Mouse (Mus musculus): Measurements from ENCODE around the gene Notch1. TPM values are rescaled to one million over a fixed set of nuclear protein-coding genes. Genes with fewer than 3 reads are reported as not detected.

Gene Notch1
- polyA plus RNA-seq, 1 experiment from 2014 or later, result 14.1 TPM

GRCm38 (mm10) chr2:26424541-26424940, 91.9 kb downstream of the Notch1 start:
- no peak overlapping the region for H3K9ac ChIP-seq (ENCODE audit: low read length)
- no peaks in the 10 kb centered on the region for H3K4me1 ChIP-seq (ENCODE audit: control insufficient read depth, insufficient read depth, low read length)
- H3K27ac ChIP-seq (ENCODE audit: low read length), result no peak overlapping the region
- 92% methylated on average over 2 of the region's 2 CpGs for WGBS
- ATAC-seq (ENCODE audit: insufficient read depth, low FRiP score), result no peak
- no peaks in the 10 kb centered on the region for H3K27me3 ChIP-seq (ENCODE audit: control insufficient read depth, insufficient read depth, low read length)
- no peaks in the 10 kb centered on the region for H3K9me3 ChIP-seq (replicated peaks; ENCODE audit: control insufficient read depth, low read length)
- no peak overlapping the region for H3K4me2 ChIP-seq (ENCODE audit: low read depth, low read length)
- H3K36me3 ChIP-seq (ENCODE audit: control insufficient read depth, insufficient read depth, low read length), result peaks cover 49% of the 10 kb centered on the region
- H3K4me3 ChIP-seq (replicated peaks; ENCODE audit: low read length), result no peak overlapping the region

- no peak overlapping the region for H3K4me2 ChIP-seq (ENCODE audit: low read depth, low read length)
- H3K4me3 ChIP-seq (replicated peaks; ENCODE audit: low read length), result no peak overlapping the region
- no peak for ATAC-seq (ENCODE audit: insufficient read depth, low FRiP score)
- no peak overlapping the region for H3K9ac ChIP-seq (ENCODE audit: low read length)
- no peaks in the 10 kb centered on the region for H3K4me1 ChIP-seq (ENCODE audit: control insufficient read depth, insufficient read depth, low read length)
- H3K27me3 ChIP-seq (ENCODE audit: control insufficient read depth, insufficient read depth, low read length), result no peaks in the 10 kb centered on the region
- H3K27ac ChIP-seq (ENCODE audit: low read length), result no peak overlapping the region
- WGBS, result 84% methylated on average over 1 of the region's 1 CpGs
- peaks cover 42% of the 10 kb centered on the region for H3K36me3 ChIP-seq (ENCODE audit: control insufficient read depth, insufficient read depth, low read length)
- H3K9me3 ChIP-seq (replicated peaks; ENCODE audit: control insufficient read depth, low read length), result no peaks in the 10 kb centered on the region
These were observed 93.4 kb downstream of the Notch1 start for GRCm38 (mm10) chr2:26423086-26423485.

- Histone ChIP-seq H3K4me3 (replicated peaks; ENCODE audit: low read length) (no peak overlapping the region), H3K27ac (ENCODE audit: low read length) (no peak overlapping the region), H3K4me2 (ENCODE audit: low read depth, low read length) (no peak overlapping the region), H3K27me3 (ENCODE audit: control insufficient read depth, insufficient read depth, low read length) (no peaks in the 10 kb centered on the region), H3K9ac (ENCODE audit: low read length) (no peak overlapping the region), H3K36me3 (ENCODE audit: control insufficient read depth, insufficient read depth, low read length) (peaks cover 42% of the 10 kb centered on the region), H3K4me1 (ENCODE audit: control insufficient read depth, insufficient read depth, low read length) (no peaks in the 10 kb centered on the region), H3K9me3 (replicated peaks; ENCODE audit: control insufficient read depth, low read length) (no peaks in the 10 kb centered on the region)
- ATAC-seq (ENCODE audit: insufficient read depth, low FRiP score), result no peak
- WGBS, result 94% methylated on average over 2 of the region's 2 CpGs
These were observed 94.5 kb downstream of the Notch1 start for GRCm38 (mm10) chr2:26421969-26422368.

GRCm38 (mm10) chr2:26418120-26418519, 98.3 kb downstream of the Notch1 start:
- WGBS, result 95% methylated on average over 1 of the region's 1 CpGs

GRCm38 (mm10) chr2:26417066-26417465, 99.4 kb downstream of the Notch1 start:
- H3K4me1 ChIP-seq (ENCODE audit: control insufficient read depth, insufficient read depth, low read length), result no peaks in the 10 kb centered on the region
- no peak overlapping the region for H3K9ac ChIP-seq (ENCODE audit: low read length)
- H3K27ac ChIP-seq (ENCODE audit: low read length), result no peak overlapping the region
- no peak overlapping the region for H3K4me3 ChIP-seq (replicated peaks; ENCODE audit: low read length)
- no peaks in the 10 kb centered on the region for H3K27me3 ChIP-seq (ENCODE audit: control insufficient read depth, insufficient read depth, low read length)
- no peak overlapping the region for H3K4me2 ChIP-seq (ENCODE audit: low read depth, low read length)
- ATAC-seq (ENCODE audit: insufficient read depth, low FRiP score), result no peak
- peaks cover 23% of the 10 kb centered on the region for H3K36me3 ChIP-seq (ENCODE audit: control insufficient read depth, insufficient read depth, low read length)
- no peaks in the 10 kb centered on the region for H3K9me3 ChIP-seq (replicated peaks; ENCODE audit: control insufficient read depth, low read length)

More at GRCm38 (mm10) chr2:26418120-26418519, 98.3 kb downstream of the Notch1 start:
- no peaks in the 10 kb centered on the region for H3K9me3 ChIP-seq (replicated peaks; ENCODE audit: control insufficient read depth, low read length)
- no peaks in the 10 kb centered on the region for H3K27me3 ChIP-seq (ENCODE audit: control insufficient read depth, insufficient read depth, low read length)
- no peak overlapping the region for H3K27ac ChIP-seq (ENCODE audit: low read length)
- no peak overlapping the region for H3K4me2 ChIP-seq (ENCODE audit: low read depth, low read length)
- peaks cover 24% of the 10 kb centered on the region for H3K36me3 ChIP-seq (ENCODE audit: control insufficient read depth, insufficient read depth, low read length)
- H3K4me1 ChIP-seq (ENCODE audit: control insufficient read depth, insufficient read depth, low read length), result no peaks in the 10 kb centered on the region
- ATAC-seq (ENCODE audit: insufficient read depth, low FRiP score), result no peak
- no peak overlapping the region for H3K4me3 ChIP-seq (replicated peaks; ENCODE audit: low read length)
- H3K9ac ChIP-seq (ENCODE audit: low read length), result no peak overlapping the region

GRCm38 (mm10) chr2:26410931-26411411, 105.5 kb downstream of the Notch1 start:
- Histone ChIP-seq H3K27ac (ENCODE audit: low read length) (no peak overlapping the region), H3K4me1 (ENCODE audit: control insufficient read depth, insufficient read depth, low read length) (peaks cover 21% of the 10 kb centered on the region), H3K4me2 (ENCODE audit: low read depth, low read length) (no peak overlapping the region), H3K36me3 (ENCODE audit: control insufficient read depth, insufficient read depth, low read length) (peaks cover 5% of the 10 kb centered on the region; the same call in 1 of the 2 replicates), H3K9me3 (replicated peaks; ENCODE audit: control insufficient read depth, low read length) (no peaks in the 10 kb centered on the region), H3K27me3 (ENCODE audit: control insufficient read depth, insufficient read depth, low read length) (no peaks in the 10 kb centered on the region), H3K4me3 (replicated peaks; ENCODE audit: low read length) (no peak overlapping the region), H3K9ac (ENCODE audit: low read length) (no peak overlapping the region)
- no peak for ATAC-seq (ENCODE audit: insufficient read depth, low FRiP score)
- WGBS, result 65% methylated on average over 4 of the region's 5 CpGs

GRCm38 (mm10) chr2:26410091-26410490, 106.4 kb downstream of the Notch1 start:
- WGBS, result 69% methylated on average over 5 of the region's 5 CpGs
- peaks cover 21% of the 10 kb centered on the region for H3K4me1 ChIP-seq (ENCODE audit: control insufficient read depth, insufficient read depth, low read length)

GRCm38 (mm10) chr2:26409362-26409761, 107.1 kb downstream of the Notch1 start:
- Histone ChIP-seq H3K9ac (ENCODE audit: low read length) (no peak overlapping the region), H3K9me3 (replicated peaks; ENCODE audit: control insufficient read depth, low read length) (no peaks in the 10 kb centered on the region), H3K27ac (ENCODE audit: low read length) (no peak overlapping the region), H3K4me3 (replicated peaks; ENCODE audit: low read length) (peak overlapping the region; percentile 92), H3K36me3 (ENCODE audit: control insufficient read depth, insufficient read depth, low read length) (no peaks in the 10 kb centered on the region), H3K27me3 (ENCODE audit: control insufficient read depth, insufficient read depth, low read length) (no peaks in the 10 kb centered on the region), H3K4me1 (ENCODE audit: control insufficient read depth, insufficient read depth, low read length) (peaks cover 21% of the 10 kb centered on the region), H3K4me2 (ENCODE audit: low read depth, low read length) (peak overlapping the region; percentile 29; the same call in 1 of the 2 replicates)
- no peak for ATAC-seq (ENCODE audit: insufficient read depth, low FRiP score)
- 54% methylated on average over 3 of the region's 3 CpGs for WGBS

More at GRCm38 (mm10) chr2:26410091-26410490, 106.4 kb downstream of the Notch1 start:
- H3K4me2 ChIP-seq (ENCODE audit: low read depth, low read length), result no peak overlapping the region
- H3K27ac ChIP-seq (ENCODE audit: low read length), result no peak overlapping the region
- peaks cover under 1% of the 10 kb centered on the region; the same call in 1 of the 2 replicates for H3K36me3 ChIP-seq (ENCODE audit: control insufficient read depth, insufficient read depth, low read length)
- H3K9ac ChIP-seq (ENCODE audit: low read length), result no peak overlapping the region
- no peaks in the 10 kb centered on the region for H3K9me3 ChIP-seq (replicated peaks; ENCODE audit: control insufficient read depth, low read length)
- no peak for ATAC-seq (ENCODE audit: insufficient read depth, low FRiP score)
- H3K27me3 ChIP-seq (ENCODE audit: control insufficient read depth, insufficient read depth, low read length), result no peaks in the 10 kb centered on the region
- H3K4me3 ChIP-seq (replicated peaks; ENCODE audit: low read length), result no peak overlapping the region

- H3K4me3 ChIP-seq (replicated peaks; ENCODE audit: low read length), result peak within 1 kb of the TSS; percentile 92
- no peaks in the 10 kb centered on the region for H3K9me3 ChIP-seq (replicated peaks; ENCODE audit: control insufficient read depth, low read length)
- H3K27ac ChIP-seq (ENCODE audit: low read length), result peak within 1 kb of the TSS; percentile 64
- ATAC-seq (ENCODE audit: insufficient read depth, low FRiP score), result peak; percentile 97
- peaks cover 21% of the 10 kb centered on the region for H3K4me1 ChIP-seq (ENCODE audit: control insufficient read depth, insufficient read depth, low read length)
- H3K27me3 ChIP-seq (ENCODE audit: control insufficient read depth, insufficient read depth, low read length), result no peaks in the 10 kb centered on the region
- peak within 1 kb of the TSS; percentile 94 for H3K4me2 ChIP-seq (ENCODE audit: low read depth, low read length)
- peak within 1 kb of the TSS; percentile 94 for H3K9ac ChIP-seq (ENCODE audit: low read length)
- WGBS, result under 1% methylated on average over 57 of the region's 57 CpGs
- no peaks in the 10 kb centered on the region for H3K36me3 ChIP-seq (ENCODE audit: control insufficient read depth, insufficient read depth, low read length)
These were observed 107.7 kb downstream of the Notch1 start, which contains the start of gene Inpp5e for GRCm38 (mm10) chr2:26408515-26409356. Inpp5e (minus strand) TSS chr2:26409203.
